Mouse (Mus musculus) gastrocnemius, adult 18-20 months (tissue): Measurements from ENCODE around the gene Srrm2. TPM values are rescaled to one million over a fixed set of nuclear protein-coding genes. Genes with fewer than 3 reads are reported as not detected.
A peak's percentile ranks its signal among the peaks of the same experiment; 100 is the strongest.

Source experiments
- DNase-seq: peaks from one replicate; pipeline ENCODE4 v3.0.0; 2021; ENCODE audit warnings: low spot score
- total RNA-seq, 2 experiments: library from RNA; stranded (reverse); gene quantifications; 2 replicates each; pipeline ENCODE4 v1.2.3; 2021

Gene Srrm2
- total RNA-seq, 2 experiments from 2014 or later, result 145 to 160 TPM

DNA sequence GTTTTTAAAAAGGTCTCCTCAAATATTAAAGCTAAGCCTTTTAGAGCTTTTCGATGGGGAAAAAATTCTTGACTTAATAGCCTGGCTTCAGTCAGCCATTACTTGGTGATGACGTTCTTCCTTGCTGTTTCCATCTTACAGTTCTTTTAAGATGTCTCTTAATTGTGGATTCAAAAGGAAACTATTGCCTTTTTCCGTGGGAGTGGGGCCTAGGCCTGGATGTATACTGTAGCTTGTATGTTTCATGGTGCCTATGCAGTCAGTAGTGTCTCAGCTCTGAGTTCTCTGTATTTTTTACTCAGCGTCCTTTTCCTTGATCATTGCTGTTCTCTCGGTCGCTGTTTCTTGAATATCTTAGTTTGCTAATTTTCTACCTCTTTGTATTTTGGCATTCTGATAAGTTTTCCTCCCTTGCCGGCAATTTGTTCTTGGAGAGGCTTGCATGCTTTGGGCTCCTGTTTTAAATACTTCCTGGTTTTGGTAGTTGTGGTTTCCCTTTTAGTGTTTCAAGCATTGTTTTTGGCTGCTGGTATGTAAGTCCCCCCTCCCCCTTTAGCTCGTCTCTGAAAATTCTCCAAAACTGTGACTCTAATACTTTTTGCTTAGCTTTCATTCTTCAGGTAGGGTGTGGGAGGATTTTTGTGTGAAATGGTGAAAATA, 14.2 kb downstream of the Srrm2 start:
- DNase-seq, result no peak

DNA sequence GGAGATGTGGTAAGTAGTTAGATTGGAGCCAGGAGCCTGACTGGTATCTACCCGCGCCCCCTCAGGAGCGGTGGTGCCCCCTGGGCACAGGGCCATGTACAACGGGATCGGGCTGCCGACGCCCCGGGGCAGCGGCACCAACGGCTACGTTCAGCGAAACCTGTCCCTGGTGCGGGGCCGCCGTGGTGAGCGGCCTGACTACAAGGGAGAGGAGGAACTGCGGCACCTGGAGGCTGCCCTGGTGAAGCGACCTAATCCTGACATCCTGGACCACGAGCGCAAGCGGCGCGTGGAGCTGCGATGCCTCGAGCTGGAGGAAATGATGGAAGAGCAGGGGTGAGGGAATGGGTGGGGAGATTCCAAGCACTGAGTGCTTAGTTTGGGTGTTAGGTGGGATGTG, 16.5 kb downstream of the Srrm2 start:
- DNase-seq, result no peak

- no peak for DNase-seq
Observed at GRCm38 (mm10) chr17:23807918-23808317, 17.6 kb downstream of the Srrm2 start.

- DNase-seq, result no peak
Observed at GRCm38 (mm10) chr17:23815641-23816040, 25.3 kb downstream of the Srrm2 start.

DNA sequence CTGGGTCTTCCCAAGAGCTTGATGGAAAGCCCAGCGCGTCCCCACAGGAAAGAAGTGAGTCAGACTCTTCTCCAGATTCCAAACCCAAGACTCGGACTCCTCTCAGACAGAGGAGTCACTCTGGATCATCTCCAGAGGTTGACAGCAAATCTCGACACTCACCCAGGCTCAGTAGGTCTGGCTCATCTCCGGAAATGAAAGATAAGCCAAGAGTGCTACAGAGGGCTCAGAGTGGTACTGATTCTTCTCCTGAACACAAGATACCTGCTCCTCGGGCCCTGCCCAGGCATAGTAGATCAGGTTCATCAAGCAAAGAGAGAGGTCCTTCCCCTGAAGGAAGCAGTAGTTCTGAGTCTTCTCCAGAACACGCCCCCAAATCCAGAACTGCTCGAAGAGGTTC, 28.2 kb downstream of the Srrm2 start:
- DNase-seq, result no peak

GRCm38 (mm10) chr17:23819235-23819634, 28.9 kb downstream of the Srrm2 start:
- no peak for DNase-seq

DNA sequence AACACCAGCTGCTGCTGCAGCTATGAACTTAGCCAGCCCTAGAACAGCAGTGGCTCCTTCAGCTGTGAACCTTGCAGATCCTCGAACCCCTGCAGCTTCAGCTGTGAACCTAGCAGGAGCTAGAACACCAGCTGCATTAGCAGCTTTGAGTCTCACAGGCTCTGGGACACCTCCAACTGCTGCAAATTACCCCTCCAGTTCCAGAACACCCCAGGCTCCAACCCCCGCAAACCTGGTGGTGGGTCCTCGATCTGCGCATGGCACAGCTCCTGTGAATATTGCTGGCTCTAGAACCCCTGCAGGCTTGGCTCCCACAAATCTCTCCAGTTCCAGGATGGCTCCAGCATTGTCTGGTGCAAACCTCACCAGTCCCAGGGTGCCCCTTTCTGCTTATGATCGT, 30.4 kb downstream of the Srrm2 start:
- no peak for DNase-seq

- DNase-seq, result no peak
Observed at GRCm38 (mm10) chr17:23822094-23822493, 31.8 kb downstream of the Srrm2 start.

DNA sequence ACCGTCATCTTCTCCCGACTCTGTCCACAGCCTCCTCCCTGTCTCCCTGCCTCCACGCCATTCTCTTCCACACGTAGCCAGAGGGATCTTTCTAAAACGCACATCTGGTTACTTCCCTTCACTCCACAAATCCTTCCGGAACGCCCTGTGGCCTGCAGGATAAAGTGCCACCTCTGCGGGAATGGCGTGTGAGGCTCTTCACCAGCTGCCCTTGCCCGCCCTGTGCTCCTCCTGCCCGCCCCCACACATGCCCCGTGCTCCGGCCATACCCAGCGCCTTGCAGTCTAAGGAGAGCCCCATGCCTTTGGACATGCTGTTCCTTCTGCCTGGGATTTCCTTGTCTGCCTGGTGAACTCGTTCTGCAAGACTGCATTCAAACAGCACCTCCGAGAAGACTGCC, 32.7 kb downstream of the Srrm2 start:
- DNase-seq, result no peak

GRCm38 (mm10) chr17:23823614-23824013, 33.3 kb downstream of the Srrm2 start:
- no peak for DNase-seq

DNA sequence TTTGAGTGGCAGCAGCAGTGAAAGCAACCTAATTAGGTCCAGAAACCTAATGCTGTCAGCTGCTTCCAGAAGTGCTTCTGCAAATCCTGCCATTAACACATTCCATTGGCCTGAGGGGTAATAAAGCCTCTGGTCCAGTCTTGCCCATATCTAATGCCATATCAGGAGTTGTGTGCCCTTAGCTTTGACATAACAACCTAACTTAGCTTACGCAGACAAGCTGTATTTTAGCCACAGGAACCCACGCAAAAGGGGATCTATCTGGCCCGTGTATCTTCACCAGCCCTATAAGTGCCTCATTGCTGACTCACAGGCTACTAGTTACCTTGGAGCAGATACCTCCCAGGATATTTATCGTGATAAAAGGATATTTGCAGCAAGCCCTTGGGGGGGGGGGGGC, 35.3 kb downstream of the Srrm2 start:
- no peak for DNase-seq

GRCm38 (mm10) chr17:23828271-23829001, 38.1 kb downstream of the Srrm2 start:
- DNase-seq, result peak; percentile 42

GRCm38 (mm10) chr17:23829064-23829619, 38.8 kb downstream of the Srrm2 start, which contains the start of gene Elob:
Gene Elob, minus strand, starts transcription at chr17:23829136.
- peak; percentile 79 for DNase-seq

- no peak for DNase-seq
Observed at GRCm38 (mm10) chr17:23831201-23831600, 40.9 kb downstream of the Srrm2 start.

GRCm38 (mm10) chr17:23836006-23836575, 45.8 kb downstream of the Srrm2 start, which contains the start of gene Prss33:
Gene Prss33, minus strand, starts transcription at chr17:23836056.
- DNase-seq, result no peak

- peak; percentile 55 for DNase-seq
Observed at GRCm38 (mm10) chr17:23841145-23841544, 50.8 kb downstream of the Srrm2 start.

GRCm38 (mm10) chr17:23843141-23843811, 52.9 kb downstream of the Srrm2 start:
- no peak for DNase-seq

- DNase-seq, result peak; percentile 63
Observed at GRCm38 (mm10) chr17:23843812-23844273, 53.5 kb downstream of the Srrm2 start, which contains the start of the genes Prss32 and Prss41. Gene Prss32, plus strand, starts transcription at chr17:23843855. Gene Prss41, minus strand, starts transcription at chr17:23844172.

- DNase-seq, result no peak
Observed at GRCm38 (mm10) chr17:23850028-23850427, 59.7 kb downstream of the Srrm2 start.

- DNase-seq, result peak; percentile 62
Observed at GRCm38 (mm10) chr17:23850853-23851749, 60.8 kb downstream of the Srrm2 start.
